Mouse (Mus musculus) frontal cortex, postnatal 25 days (tissue): Measurements from ENCODE around the gene Cyp3a13.
"Not testable (repeated sequence)": the region's sequence is repeated elsewhere in the genome, so short reads cannot be mapped to it uniquely, and the experiment has no call there.

ENCODE experiments used
- DNase-seq, 2 experiments: peaks; one replicate each; pipeline ENCODE4 v3.0.0; 2022; ENCODE audit warnings: low spot score in 2 of 2

The Cyp3a13 gene

GRCm38 (mm10) chr5:137921532-137921931 lies at the start of gene Cyp3a13:
Gene Cyp3a13 (minus strand): TSS chr5:137921619.
- no peak for DNase-seq

DNA sequence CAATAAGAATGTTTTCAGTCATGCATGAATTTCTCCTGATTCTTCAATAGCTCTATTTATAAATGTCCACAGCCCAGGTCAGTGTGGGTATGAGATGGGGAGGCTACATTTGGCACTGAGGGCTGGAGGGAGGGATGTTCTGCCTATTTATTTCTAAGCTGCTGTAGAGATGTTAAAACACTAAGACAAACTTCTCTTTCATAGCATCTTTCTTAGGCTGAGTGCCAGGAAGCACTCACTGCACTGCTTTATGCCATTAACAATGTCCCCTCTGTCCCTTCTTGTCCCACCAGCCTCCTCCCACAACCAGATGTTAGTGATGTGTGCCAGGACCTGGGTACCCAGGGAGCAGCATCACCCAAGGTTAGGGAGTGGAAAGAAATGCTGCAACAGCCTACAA lies 45.1 kb upstream of the Cyp3a13 start:
- DNase-seq: no peak

DNA sequence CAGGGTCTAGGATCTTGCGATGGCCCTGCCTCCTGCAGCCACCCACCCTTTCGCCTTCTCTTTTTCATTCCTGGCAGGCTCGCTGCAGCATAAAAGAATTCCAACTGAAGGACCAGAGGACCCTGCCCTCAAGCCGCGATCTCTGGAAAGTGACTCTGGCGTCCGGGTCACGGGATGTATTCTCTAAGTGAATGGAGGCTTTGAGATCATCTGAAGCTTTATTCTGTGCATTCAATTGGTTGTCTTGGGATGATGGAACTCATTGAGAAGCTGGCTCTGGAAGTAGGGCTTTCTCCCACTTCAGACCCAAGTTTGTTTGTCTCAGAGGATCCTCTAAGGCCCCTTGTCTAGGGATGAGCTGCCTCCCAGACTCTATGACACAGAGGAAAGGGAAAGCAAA lies 41.5 kb upstream of the Cyp3a13 start, which contains the start of gene Gjc3:
TSS of gene Gjc3 (minus strand) at position 154 of the 400 bp plus-strand sequence.
- no peak for DNase-seq

- DNase-seq: no peak
Measured at GRCm38 (mm10) chr5:137956404-137956803, 35.0 kb upstream of the Cyp3a13 start.

DNA sequence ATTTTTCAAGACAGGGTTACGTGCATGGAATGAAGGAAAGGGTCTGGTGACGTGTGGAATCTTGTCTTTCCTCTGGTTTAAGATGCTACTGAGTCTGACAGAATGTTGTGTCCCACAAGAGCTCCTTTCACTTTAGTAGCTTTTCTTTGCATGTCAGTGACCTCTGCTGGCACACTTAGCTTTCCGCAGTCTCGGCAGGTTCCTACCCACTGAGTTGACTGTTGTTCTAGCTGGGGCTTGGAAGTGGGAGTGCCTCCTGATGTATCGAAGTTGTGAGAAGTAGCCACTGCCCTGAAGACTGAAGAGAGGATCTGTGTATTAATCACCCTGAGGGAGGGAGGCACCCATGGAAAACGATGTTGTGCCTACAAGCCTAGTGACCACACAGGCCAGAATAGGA lies 29.8 kb upstream of the Cyp3a13 start:
- DNase-seq: peak in 1 of 2 experiments; percentile 5

DNA sequence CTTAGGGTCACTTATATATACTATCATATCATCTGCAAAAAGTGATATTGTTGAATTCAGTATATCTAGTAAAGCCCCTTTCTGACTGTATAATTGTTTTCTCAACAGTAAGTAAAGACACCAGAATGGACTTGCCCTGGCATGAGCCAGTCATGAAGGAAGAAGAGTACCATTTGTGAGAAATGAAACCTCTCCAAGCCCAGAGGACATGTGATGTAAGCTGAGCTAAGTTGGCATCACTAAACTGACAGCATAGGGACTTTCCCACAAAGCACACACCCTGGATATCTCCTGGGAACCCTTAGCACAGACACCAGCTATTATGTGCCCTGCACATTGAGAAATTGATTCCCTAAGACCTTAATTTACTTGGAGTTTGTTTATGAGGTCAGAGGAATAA lies 25.9 kb upstream of the Cyp3a13 start:
- no peak for DNase-seq

DNA sequence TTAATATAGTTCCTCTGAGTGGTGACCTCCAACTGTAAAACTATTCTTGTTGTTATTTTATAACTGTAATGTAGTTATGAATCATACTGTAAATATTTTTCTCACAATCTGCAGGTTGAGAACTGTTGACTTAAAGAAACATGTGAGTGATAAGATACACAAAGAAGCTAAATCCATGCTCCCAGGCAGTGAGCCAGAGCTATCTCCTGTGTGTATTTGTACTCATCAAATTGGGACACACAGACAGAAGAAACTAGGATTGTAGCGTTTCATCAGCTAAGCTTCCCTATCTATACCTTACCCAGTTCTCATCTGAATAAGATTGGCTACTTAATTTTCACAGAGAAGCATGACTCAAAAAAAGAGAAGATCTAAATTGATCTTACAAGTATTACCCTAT lies 21.7 kb upstream of the Cyp3a13 start:
- no peak for DNase-seq

GRCm38 (mm10) chr5:137940948-137941347 lies 19.5 kb upstream of the Cyp3a13 start:
- no peak for DNase-seq

DNA sequence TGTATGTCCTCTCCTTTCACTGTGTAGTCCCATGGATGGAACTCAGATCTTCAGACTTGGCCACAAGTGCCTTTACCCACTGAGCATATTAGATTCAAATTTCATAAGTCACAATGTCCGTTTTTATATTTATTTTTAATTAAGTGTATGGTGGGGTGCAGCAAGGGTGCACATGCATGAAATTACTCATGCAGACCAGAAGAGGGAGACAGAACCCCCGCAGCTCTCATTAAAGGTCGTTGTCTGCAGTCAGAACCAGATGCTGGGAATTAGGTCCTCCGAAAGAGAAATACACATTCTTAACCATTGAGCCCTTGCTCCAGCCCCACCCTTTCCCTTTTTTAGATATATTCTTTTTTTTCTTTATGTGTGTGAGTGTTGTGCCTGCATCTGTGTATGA lies 15.8 kb upstream of the Cyp3a13 start:
- DNase-seq: no peak

- DNase-seq: no peak
Measured at GRCm38 (mm10) chr5:137936486-137936885, 15.1 kb upstream of the Cyp3a13 start.

- DNase-seq: not testable (repeated sequence)
Measured at GRCm38 (mm10) chr5:137933934-137934333, 12.5 kb upstream of the Cyp3a13 start.

DNA sequence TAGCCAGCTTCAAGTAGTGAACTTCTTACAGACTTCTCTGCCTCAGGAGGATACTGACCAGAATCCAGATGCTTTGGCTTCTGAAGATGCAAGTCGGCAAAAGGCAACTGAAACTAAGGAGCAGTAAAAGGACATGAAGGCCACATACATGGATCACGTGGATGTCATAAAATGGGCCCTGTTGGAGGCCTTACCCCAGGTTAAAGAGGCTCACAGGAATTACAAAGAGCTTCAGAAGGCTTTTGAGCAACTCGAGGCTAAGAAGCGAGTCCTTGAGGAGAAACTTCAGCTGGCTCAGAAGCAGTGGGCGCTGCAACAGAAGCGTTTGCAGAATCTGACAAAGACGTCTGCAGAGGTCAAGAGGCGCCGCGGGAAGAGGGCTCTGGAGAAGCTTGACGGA lies 7.0 kb upstream of the Cyp3a13 start:
- no peak for DNase-seq

DNA sequence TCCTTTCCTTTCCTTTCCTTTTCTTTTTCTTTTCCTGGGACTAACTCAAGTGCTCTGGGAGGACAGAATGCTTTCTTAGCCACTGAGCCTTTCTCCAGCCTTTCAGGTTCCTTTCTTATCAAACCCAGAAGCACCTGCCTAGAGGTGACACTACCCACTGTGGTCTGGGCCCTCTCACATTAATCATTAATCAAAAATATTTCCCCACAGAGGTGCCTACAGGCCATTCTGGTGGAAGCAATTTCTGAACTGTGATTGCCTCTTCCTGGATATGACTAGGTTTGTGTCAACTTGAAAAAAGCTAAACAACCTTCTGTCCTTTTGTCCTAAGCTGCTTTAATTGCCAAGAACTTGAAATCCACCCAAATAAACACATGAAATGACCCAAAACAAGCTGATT lies 752 bp upstream of the Cyp3a13 start:
- DNase-seq: no peak

DNA sequence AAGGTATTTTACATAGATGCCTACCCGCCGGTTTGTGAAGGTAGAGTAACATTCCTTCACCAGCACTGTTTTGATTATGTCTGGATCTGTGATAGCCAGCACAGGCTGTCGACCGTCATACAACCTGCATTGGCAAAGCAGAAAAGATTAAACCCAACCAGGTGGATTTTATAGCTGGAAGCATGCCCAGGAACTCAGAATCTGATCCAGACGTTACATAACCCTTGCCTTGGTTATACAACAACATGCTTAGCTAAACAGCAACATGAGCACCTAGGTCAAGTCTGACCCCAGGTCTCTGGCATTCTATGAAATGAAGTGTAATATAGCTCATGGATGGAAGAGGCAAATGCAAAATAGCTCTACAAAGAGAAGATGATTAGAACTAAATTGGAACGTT lies 5.9 kb downstream of the Cyp3a13 start:
- DNase-seq: no peak

DNA sequence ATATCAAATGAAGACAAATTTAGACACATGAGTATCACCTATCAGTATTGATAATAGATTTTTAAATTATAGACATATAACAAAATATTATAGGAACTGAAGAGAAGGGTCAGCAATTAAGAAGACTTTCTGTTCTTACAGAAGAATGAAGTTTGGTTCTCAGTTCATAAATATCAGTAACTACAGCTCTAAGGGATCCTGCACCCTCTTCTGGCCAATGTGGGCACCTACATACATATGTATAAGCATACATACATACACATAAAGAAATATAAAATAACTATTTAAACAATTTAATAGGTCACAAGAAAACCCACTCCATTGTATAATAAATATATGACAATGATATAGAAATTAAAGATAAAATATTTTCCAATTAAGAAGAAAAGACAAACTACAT lies 6.9 kb downstream of the Cyp3a13 start:
- DNase-seq: no peak

- DNase-seq: no peak
Measured at GRCm38 (mm10) chr5:137909564-137910262, 11.7 kb downstream of the Cyp3a13 start.

DNA sequence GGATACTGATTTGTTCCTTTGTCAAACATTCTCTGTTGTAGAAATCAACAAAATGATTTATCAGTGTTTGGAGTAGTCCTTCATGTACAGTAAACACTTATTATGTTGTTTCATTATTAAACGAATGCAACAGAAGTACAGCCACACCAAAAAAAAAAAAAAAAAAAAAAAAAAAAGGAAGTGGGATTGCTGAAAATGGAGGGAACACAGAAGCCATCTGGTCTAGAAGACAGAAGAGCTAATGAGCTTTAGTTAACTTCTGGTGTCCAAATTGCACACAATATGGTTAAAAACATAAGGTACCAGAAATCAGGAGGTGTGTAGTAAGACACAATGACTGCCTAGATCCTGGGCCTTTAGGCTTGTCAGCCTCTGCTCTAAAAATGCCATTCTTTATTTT lies 23.6 kb downstream of the Cyp3a13 start:
- DNase-seq: no peak

DNA sequence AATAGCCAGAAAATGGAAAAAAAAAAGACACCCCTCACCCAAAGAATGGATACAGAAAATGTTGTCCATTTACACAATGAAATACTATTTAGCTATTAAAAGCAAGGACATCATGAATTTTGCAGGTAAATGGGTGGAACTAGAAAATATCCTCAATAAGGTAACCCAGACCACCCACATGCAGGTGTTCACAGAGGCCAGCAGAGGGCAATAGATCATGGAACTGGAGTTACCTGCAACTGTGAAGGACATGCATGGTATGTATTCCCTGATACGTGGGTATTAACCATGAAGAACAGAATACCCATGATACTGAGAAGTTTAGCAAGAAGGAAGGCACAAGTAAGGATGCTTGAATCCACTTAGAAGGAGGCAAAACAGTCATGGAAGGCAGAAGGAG lies 28.5 kb downstream of the Cyp3a13 start:
- DNase-seq: no peak

- no peak for DNase-seq
Measured at GRCm38 (mm10) chr5:137887666-137888065, 33.8 kb downstream of the Cyp3a13 start.

GRCm38 (mm10) chr5:137885894-137886293 lies 35.5 kb downstream of the Cyp3a13 start:
- DNase-seq: peak; percentile 23 to 27

GRCm38 (mm10) chr5:137883345-137883744 lies 38.1 kb downstream of the Cyp3a13 start:
- DNase-seq: no peak

GRCm38 (mm10) chr5:137882922-137883321 lies 38.5 kb downstream of the Cyp3a13 start:
- DNase-seq: no peak

DNA sequence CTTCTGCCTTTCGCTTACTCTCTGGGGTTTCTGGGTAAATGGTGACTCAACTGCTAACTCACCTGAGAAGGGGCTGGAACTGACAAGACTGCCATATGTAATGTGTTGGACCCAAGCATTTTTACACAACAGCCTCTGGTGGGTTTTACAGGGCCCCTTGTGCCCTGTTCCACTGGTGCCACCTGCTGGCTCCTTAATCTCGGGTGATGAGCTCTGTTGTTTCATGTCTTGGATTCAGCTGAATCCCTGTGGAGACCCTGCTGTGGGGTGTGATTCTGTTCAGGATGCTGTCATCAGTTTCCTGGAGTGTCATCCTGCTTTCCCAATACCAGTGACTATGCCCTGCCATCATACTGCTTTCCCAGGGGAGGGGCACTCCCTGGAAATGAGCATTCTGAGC lies 43.6 kb downstream of the Cyp3a13 start:
- no peak for DNase-seq

- no peak for DNase-seq
Measured at GRCm38 (mm10) chr5:137875054-137875453, 46.4 kb downstream of the Cyp3a13 start.
